Comparison of ENCODE assay signal across 26 mouse cellular contexts in the genomic region with DNA sequence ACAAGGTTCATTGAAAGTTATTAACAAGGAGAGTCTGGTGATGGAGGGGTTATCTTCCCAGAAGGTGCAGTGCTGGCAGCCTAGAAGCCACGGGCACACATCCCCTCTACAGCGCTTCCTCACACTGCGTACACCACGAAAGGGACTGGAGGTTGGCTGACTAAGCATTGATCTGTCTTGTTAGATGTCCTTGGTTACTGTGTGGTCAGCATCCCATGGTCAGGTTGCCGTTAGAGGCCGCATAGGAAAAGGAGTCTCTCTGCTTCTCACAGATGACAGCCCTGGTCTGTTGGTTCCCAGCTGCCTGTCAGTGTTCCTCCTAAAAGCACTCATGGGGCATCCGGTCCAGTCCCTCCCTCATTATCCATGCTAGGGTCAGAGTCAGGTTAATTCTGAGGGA. TPM values are rescaled to one million over a fixed set of nuclear protein-coding genes. Genes with fewer than 3 reads are reported as not detected.
DNase-seq lines count a peak whose midpoint lies in the region; ATAC-seq and TF ChIP-seq lines count a peak whose summit lies in the region.
"Had no signal": no experiment of that assay in that cellular context is flagged by ENCODE, and none has a peak within 500 bp of the region (broad histone marks: within the 10 kb centered on the region; RNA-seq: fewer than 3 reads in every experiment).

No protein-coding gene starts in this region.

- ATAC-seq in kidney, embryonic 14.5 days (ENCODE audit: low FRiP score, low TSS enrichment): 0 out of 2 replicates have a peak, but pooled peaks have one; percentile 43
- ATAC-seq: activated CD4-positive, CD25-positive, alpha-beta regulatory T cell, adult 4 months; forebrain, embryonic 14.5 days; Patski had no signal

- H3K36me3 ChIP-seq in kidney, embryonic 14.5 days (ENCODE audit: control insufficient read depth, insufficient read depth, low read length): no peaks in the 10 kb centered on the region
- H3K36me3 ChIP-seq in kidney, adult 2 months (ENCODE audit: control insufficient read depth, insufficient read depth, low read length): no peaks in the 10 kb centered on the region
- H3K36me3 ChIP-seq: embryonic facial prominence, embryonic 15.5 days; forebrain, embryonic 10.5 days; heart, embryonic 15.5 days; hindbrain, embryonic 10.5 days had no signal

- H3K9me3 ChIP-seq in kidney, embryonic 14.5 days (ENCODE audit: control insufficient read depth, low read length): no peaks in the 10 kb centered on the region
- H3K9me3 ChIP-seq: embryonic facial prominence, embryonic 15.5 days; heart, embryonic 15.5 days had no signal

- no peaks in the 10 kb centered on the region for H3K4me1 ChIP-seq in kidney, embryonic 14.5 days (ENCODE audit: control insufficient read depth, insufficient read depth, low read length)
- peaks cover 3% of the 10 kb centered on the region; the same call in 1 of the 2 replicates for H3K4me1 ChIP-seq in kidney, adult 2 months (ENCODE audit: control insufficient read depth, insufficient read depth, low read length)
- H3K4me1 ChIP-seq: embryonic facial prominence, embryonic 15.5 days; forebrain, embryonic 10.5 days had no signal

- H3K4me3 ChIP-seq in kidney, embryonic 14.5 days (ENCODE audit: low read length): no peak overlapping the region
- no peak overlapping the region for H3K4me3 ChIP-seq in kidney, adult 2 months (ENCODE audit: insufficient read depth, low read depth, low read length)
- H3K4me3 ChIP-seq: embryonic facial prominence, embryonic 15.5 days; erythroblast, embryonic 14.5 days; forebrain, embryonic 10.5 days; gastrocnemius, adult 2 months; heart, embryonic 15.5 days; hindbrain, embryonic 10.5 days had no signal

- TF ChIP-seq CTCF in kidney, adult 2 months (conservative IDR thresholded peaks at IDR 0.05; ENCODE audit: insufficient read depth, insufficient read length, low read depth, low read length): no peak

- 0 out of 2 replicates have a peak overlapping the region, but pooled peaks have one; percentile 12 for H3K9ac ChIP-seq in kidney, embryonic 14.5 days (ENCODE audit: low read depth, low read length)
- H3K9ac ChIP-seq: embryonic facial prominence, embryonic 15.5 days; heart, embryonic 15.5 days; hindbrain, embryonic 14.5 days had no signal

- H3K27me3 ChIP-seq in kidney, embryonic 14.5 days (ENCODE audit: control insufficient read depth, insufficient read depth, low read length): no peaks in the 10 kb centered on the region
- H3K27me3 ChIP-seq in kidney, adult 2 months (replicated peaks; ENCODE audit: control insufficient read depth, insufficient read depth, low read length): no peaks in the 10 kb centered on the region
- H3K27me3 ChIP-seq: embryonic facial prominence, embryonic 15.5 days; heart, embryonic 15.5 days; Patski had no signal

- H3K4me2 ChIP-seq in kidney, embryonic 14.5 days (replicated peaks; ENCODE audit: low read depth, low read length): no peak overlapping the region
- H3K4me2 ChIP-seq: embryonic facial prominence, embryonic 15.5 days; heart, embryonic 15.5 days; hindbrain, embryonic 14.5 days had no signal

- WGBS in kidney, embryonic 14.5 days: 69% methylated on average over 7 of the region's 7 CpGs
- WGBS in kidney, adult 2 months: 52% methylated on average over 7 of the region's 7 CpGs

- DNase-seq in adrenal gland, adult 2 months: peak; percentile 27
- no peak for DNase-seq in adrenal gland, postnatal 4 days (ENCODE audit: low spot score in 2 of 2)
- DNase-seq in kidney, adult 2 months: no peak
- peak; percentile 20 for DNase-seq in kidney, postnatal 10 days
- no peak for DNase-seq in kidney, postnatal 36 days
- peak; percentile 65 for DNase-seq in 416B (ENCODE audit: low read depth)
- no peak for DNase-seq in ovary, postnatal 10 days (ENCODE audit: low spot score)
- DNase-seq: cerebellum, adult 18-20 months; cerebellum, adult 9-11 months; cerebellum, postnatal 36 days; embryo, embryonic 11 days; gastrocnemius, adult 2 months; gastrocnemius, postnatal 25 days had no signal

- TF ChIP-seq POLR2A in kidney, adult 2 months (IDR thresholded peaks at IDR 0.05; ENCODE audit: low read depth, low read length): no peak

- H3K27ac ChIP-seq in kidney, embryonic 14.5 days (ENCODE audit: low read depth, low read length): no peak overlapping the region
- H3K27ac ChIP-seq in kidney, adult 2 months (ENCODE audit: insufficient read depth, low read depth, low read length): no peak overlapping the region
- H3K27ac ChIP-seq: embryonic facial prominence, embryonic 15.5 days; forebrain, embryonic 10.5 days; gastrocnemius, adult 2 months; heart, embryonic 15.5 days; hindbrain, embryonic 10.5 days; hindbrain, embryonic 14.5 days had no signal

RNA-seq across cellular contexts. Expression of a gene that starts 10.1 kb away (rescaled TPM):
- total RNA-seq in adrenal gland, adult 2 months (2021): 10 to 100 TPM; 38.9 to 67.1 TPM
- 10.8 and 15.2 TPM in 2 replicates for polyA plus RNA-seq in adrenal gland, adult 2 months (2012; rRNA removed)
- 10 to 100 TPM; 75.9 to 86.7 TPM for total RNA-seq in adrenal gland, postnatal 4 days (2021)
- 11.5 and 20.6 TPM in 2 replicates for polyA plus RNA-seq in kidney, embryonic 14.5 days (2014; fragmentation: Nextera tagmentation; extraction: Ambion mirVana)
- 129 and 154 TPM in 2 replicates for polyA plus RNA-seq in kidney, adult 2 months (2012; rRNA removed)

RNA-seq across cellular contexts. Expression of a gene that starts 10.4 kb away (rescaled TPM):
- total RNA-seq in adrenal gland, adult 2 months (2021): 10 to 100 TPM; 55.6 to 63.4 TPM
- polyA plus RNA-seq in adrenal gland, adult 2 months (2012; rRNA removed): 45.8 and 46.2 TPM in 2 replicates
- total RNA-seq in adrenal gland, postnatal 4 days (2021): 10 to 100 TPM; 62.4 to 63.5 TPM
- 27.9 and 30.9 TPM in 2 replicates for polyA plus RNA-seq in kidney, embryonic 14.5 days (2014; fragmentation: Nextera tagmentation; extraction: Ambion mirVana)
- polyA plus RNA-seq in kidney, adult 2 months (2012; rRNA removed): 119 and 134 TPM in 2 replicates

RNA-seq across cellular contexts. Expression of a gene that starts 10.5 kb away (rescaled TPM):
- total RNA-seq in adrenal gland, adult 2 months (2021): 1 to 10 TPM in 1 of 2 experiments, not detected in 1; 2.3 TPM
- polyA plus RNA-seq in adrenal gland, adult 2 months (2012; rRNA removed): 1.9 TPM in 1 of 2 replicates, not detected in the other
- total RNA-seq in adrenal gland, postnatal 4 days (2021): not detected
- polyA plus RNA-seq in kidney, embryonic 14.5 days (2014; fragmentation: Nextera tagmentation; extraction: Ambion mirVana): 3.3 TPM in 1 of 2 replicates, not detected in the other
- polyA plus RNA-seq in kidney, adult 2 months (2012; rRNA removed): not detected in 2 replicates
- total RNA-seq: adrenal gland, adult 18-20 months; granulocyte monocyte progenitor cell, adult 5-6 weeks had no signal
- polyA plus RNA-seq: activated CD4-positive, CD25-positive, alpha-beta regulatory T cell, adult 4 months; C2C12; erythroblast, embryonic 14.5 days; forebrain, embryonic 14.5 days; hindbrain, embryonic 14.5 days had no signal

Comparison
In these comparisons a context has a peak if more than half of its experiments do, and no peak if none do; other contexts are left out.
1. DNase-seq: peak in adrenal gland, adult 2 months (single experiment), kidney, postnatal 10 days (single experiment) and 416B (single experiment); none in adrenal gland, postnatal 4 days (0 of 2), kidney, adult 2 months (single experiment), kidney, postnatal 36 days (0 of 2) and ovary, postnatal 10 days (single experiment).